Mouse (Mus musculus): ENCODE data around the gene Pgs1.

The Pgs1 gene

GRCm38 (mm10) chr11:118071227-118071912, 85.3 kb downstream of the Pgs1 start:
- TF ChIP-seq POU5F1 (IDR thresholded peaks at IDR 0.05; ENCODE audit: borderline replicate concordance, low read length): no peak
- TF ChIP-seq NANOG (IDR thresholded peaks at IDR 0.05; ENCODE audit: borderline replicate concordance, low read length): no peak
- TF ChIP-seq CTCF (conservative IDR thresholded peaks at IDR 0.05; ENCODE audit: low read length): no peak
- H3K27me3 ChIP-seq (ENCODE audit: insufficient read depth, low read length): peaks cover 31% of the 10 kb centered on the region
- peaks cover 73% of the 10 kb centered on the region for H3K4me1 ChIP-seq (replicated peaks; ENCODE audit: low read depth, low read length)
- peak overlapping the region; percentile 43; the same call in 1 of the 2 replicates for H3K4me3 ChIP-seq (replicated peaks; ENCODE audit: low read length)
- H3K36me3 ChIP-seq (ENCODE audit: insufficient read depth, low read length): no peaks in the 10 kb centered on the region
- no peaks in the 10 kb centered on the region for H3K9me3 ChIP-seq (ENCODE audit: low read length)

All from E14TG2a.4 (cell line).